Mouse (Mus musculus) olfactory bulb, adult 2 months (tissue): ENCODE measurements around the gene Cntnap2. TPM values are rescaled to one million over a fixed set of nuclear protein-coding genes. Genes with fewer than 3 reads are reported as not detected.
"Not testable (repeated sequence)": the region's sequence is repeated elsewhere in the genome, so short reads cannot be mapped to it uniquely, and the experiment has no call there.

Experiments used
- H3K27ac ChIP-seq: fragments of 200-500 bp; 2 replicates; pipeline ENCODE4 v1.5.1; 2012; ENCODE audit warnings: low read depth, low read length; ENCODE audit not compliant: insufficient read depth
- H3K4me1 ChIP-seq: fragments of 200-500 bp; 2 replicates; pipeline ENCODE4 v1.6.1; 2012; ENCODE audit warnings: low read length; ENCODE audit not compliant: control insufficient read depth, insufficient read depth
- H3K4me3 ChIP-seq: fragments of 200-500 bp; 2 replicates; pipeline ENCODE4 v1.5.1; 2012; ENCODE audit warnings: mild to moderate bottlenecking, low read depth, low read length, moderate library complexity; ENCODE audit not compliant: insufficient read depth
- CTCF ChIP-seq: fragments of 200-500 bp; IDR thresholded peaks from 2 replicates; pipeline ENCODE4 v1.5.1; 2012; ENCODE audit warnings: low read depth, mild to moderate bottlenecking, low read length, moderate library complexity; ENCODE audit not compliant: insufficient read depth
- POLR2A ChIP-seq: fragments of 200-500 bp; IDR thresholded peaks from 2 replicates; pipeline ENCODE4 v1.6.1; 2012; ENCODE audit warnings: mild to moderate bottlenecking, low read depth, low read length, moderate library complexity; ENCODE audit not compliant: insufficient read depth
- WGBS: fragments of 180-500 bp; shearing (Covaris S2); methylation state at CpG from one replicate; pipeline ENCODE4 v1.1.7; 2018; 5-methylcytosine and 5-hydroxymethylcytosine counted together
- polyA plus RNA-seq: library from polyadenylated mRNA; stranded (reverse); fragments of >200 nt; gene quantifications from 2 replicates; pipeline ENCODE4 v1.2.4, GENCODE M21; 2012; ENCODE audit warnings: low replicate concordance; ENCODE audit not compliant: missing spikeins, insufficient read depth, insufficient read length

Gene Cntnap2
- polyA plus RNA-seq, 1 experiment = not detected

DNA sequence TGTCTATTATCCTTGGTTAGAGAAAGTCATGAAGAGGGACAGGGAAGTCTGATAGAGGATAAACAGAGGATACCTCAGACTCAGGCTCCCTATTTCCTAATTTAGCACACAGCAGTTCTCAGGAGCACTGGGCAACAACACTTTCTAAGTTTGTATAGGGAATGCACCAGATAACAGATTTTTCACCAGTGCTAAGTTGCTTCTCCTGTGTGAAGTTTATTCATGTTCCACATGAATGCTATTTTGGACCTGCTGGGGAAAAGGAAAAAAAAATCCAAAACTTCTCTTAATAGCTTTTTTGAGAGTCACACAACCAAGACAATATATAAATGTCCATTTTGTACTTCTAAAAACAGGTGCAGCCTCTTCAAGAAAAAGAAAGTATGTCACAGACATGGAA lies 1361.2 kb downstream of the Cntnap2 start:
- Histone ChIP-seq H3K4me3 (no peak overlapping the region), H3K27ac (no peak overlapping the region), H3K4me1 (no peaks in the 10 kb centered on the region)
- TF ChIP-seq POLR2A (no peak), CTCF (no peak)

- no peak for TF ChIP-seq CTCF
- TF ChIP-seq POLR2A = no peak
- Histone ChIP-seq H3K27ac (no peak overlapping the region), H3K4me3 (no peak overlapping the region), H3K4me1 (no peaks in the 10 kb centered on the region)
- 55% methylated on average over 5 of the region's 5 CpGs for WGBS
Measured at GRCm38 (mm10) chr6:46428231-46428630, 1369.1 kb downstream of the Cntnap2 start.

DNA sequence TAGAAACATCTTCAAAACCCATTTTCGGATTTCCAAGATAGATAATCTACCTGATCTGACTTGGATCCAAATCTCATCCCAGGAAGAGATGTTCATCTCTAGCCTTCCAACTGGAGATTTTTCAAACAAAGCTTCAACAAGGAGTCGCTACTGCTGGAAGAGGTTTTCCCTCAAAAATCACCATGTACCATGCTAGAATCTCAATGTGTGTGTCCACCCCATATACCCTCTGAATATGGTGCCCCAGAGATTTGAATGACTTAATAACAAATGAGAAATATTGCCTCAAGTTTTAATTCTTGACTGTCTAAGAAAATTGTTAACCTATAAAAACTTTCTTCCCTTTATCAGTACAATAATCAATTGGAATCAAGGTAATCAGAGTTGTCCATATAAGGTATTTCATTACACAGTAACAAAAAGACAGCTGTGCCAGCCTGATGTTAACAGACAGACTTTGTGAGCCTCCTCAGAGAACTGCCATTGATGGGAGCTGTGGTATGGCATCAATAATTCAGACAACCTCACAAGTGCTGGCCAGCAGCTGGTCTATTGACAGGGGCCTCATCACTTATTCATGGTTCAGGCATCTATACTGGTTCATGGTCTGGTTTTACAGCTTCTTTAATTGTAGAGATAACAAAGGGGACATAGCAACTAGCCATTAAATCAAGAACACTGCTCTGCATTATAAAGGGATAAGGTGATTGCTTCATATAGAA lies 1391.9 kb downstream of the Cntnap2 start:
- H3K4me3 ChIP-seq = no peak overlapping the region
- no peaks in the 10 kb centered on the region for H3K4me1 ChIP-seq
- H3K27ac ChIP-seq = no peak overlapping the region
- TF ChIP-seq CTCF = no peak
- TF ChIP-seq POLR2A = no peak
- WGBS = 91% methylated on average over 2 of the region's 2 CpGs

DNA sequence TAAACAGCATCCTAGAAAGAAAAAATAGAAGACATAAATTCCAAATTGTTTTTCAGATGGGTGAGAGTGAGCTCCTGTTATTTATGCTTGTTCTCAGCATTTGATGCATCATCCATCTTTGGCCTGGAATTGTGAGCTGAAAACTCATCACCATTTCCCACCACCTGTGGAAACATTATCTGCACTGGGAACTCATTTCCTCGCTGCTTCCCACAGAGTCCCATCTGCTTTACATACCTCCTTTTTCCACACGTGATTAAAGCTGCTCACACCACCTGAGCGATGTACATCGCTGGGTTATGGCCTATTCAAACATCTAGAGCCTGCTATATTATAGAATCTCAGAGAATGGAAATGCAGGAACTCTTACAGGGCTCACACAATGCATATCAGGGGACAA lies 1413.5 kb downstream of the Cntnap2 start:
- Histone ChIP-seq H3K4me1 (no peaks in the 10 kb centered on the region), H3K4me3 (no peak overlapping the region), H3K27ac (no peak overlapping the region)
- TF ChIP-seq CTCF (no peak), POLR2A (no peak)
- WGBS = 79% methylated on average over 4 of the region's 4 CpGs

DNA sequence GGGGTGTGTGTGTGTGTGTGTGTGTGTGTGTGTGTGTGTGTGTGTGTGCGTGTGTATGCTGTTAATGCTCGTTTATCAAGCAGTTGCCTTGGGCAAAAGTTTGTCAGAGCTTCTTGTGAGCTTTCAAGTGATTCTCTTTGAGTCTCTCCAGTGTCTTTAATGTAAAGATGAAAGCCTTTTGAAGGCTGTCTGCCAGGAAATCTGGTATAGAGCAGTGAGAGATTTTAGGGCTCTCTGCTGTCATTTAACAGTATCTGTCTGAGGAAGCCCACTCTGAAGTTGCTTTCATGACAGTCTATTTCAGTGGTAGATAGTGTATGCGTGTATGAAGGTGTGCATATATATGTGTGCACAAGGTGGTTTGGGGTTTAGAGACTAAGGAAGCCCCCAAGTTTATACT lies 1425.2 kb downstream of the Cntnap2 start:
- TF ChIP-seq POLR2A = no peak
- TF ChIP-seq CTCF = no peak
- H3K27ac ChIP-seq = no peak overlapping the region
- H3K4me1 ChIP-seq = no peaks in the 10 kb centered on the region
- no peak overlapping the region for H3K4me3 ChIP-seq
- 80% methylated on average over 3 of the region's 3 CpGs for WGBS

GRCm38 (mm10) chr6:46502786-46503185 lies 1443.6 kb downstream of the Cntnap2 start:
- Histone ChIP-seq H3K27ac (no peak overlapping the region), H3K4me3 (no peak overlapping the region), H3K4me1 (no peaks in the 10 kb centered on the region)
- TF ChIP-seq POLR2A (no peak), CTCF (no peak)
- 64% methylated on average over 1 of the region's 1 CpGs for WGBS

GRCm38 (mm10) chr6:46512841-46513240 lies 1453.7 kb downstream of the Cntnap2 start:
- 97% methylated on average over 1 of the region's 1 CpGs for WGBS
- TF ChIP-seq CTCF (no peak), POLR2A (no peak)
- Histone ChIP-seq H3K4me1 (no peaks in the 10 kb centered on the region), H3K27ac (no peak overlapping the region), H3K4me3 (no peak overlapping the region)

- not testable (repeated sequence) for H3K27ac ChIP-seq, H3K4me3 ChIP-seq, H3K4me1 ChIP-seq
- 96% methylated on average over 2 of the region's 2 CpGs for WGBS
Measured at GRCm38 (mm10) chr6:46537586-46537985, 1478.4 kb downstream of the Cntnap2 start.

DNA sequence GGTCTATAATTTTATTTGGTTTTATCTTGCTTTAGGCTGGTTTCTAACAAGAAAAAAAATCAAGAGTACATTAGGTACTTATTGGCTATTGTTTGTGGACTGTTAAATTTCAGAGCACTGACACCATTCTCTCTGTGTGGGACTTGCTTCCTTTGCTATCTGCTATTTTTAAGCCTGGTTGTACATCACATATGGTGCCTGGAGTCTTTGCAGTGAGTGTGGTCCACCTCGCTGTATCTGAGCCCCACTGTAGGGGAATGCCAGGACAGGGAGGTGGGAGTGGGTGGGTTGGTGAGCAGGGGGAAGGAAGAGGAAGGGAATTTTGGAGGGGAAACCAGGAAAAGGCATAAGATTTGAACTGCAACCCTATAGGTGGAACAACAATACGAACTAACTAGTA lies 1504.3 kb downstream of the Cntnap2 start:
- Histone ChIP-seq H3K4me1 (no peaks in the 10 kb centered on the region), H3K4me3 (no peak overlapping the region), H3K27ac (no peak overlapping the region)
- WGBS = 89% methylated on average over 2 of the region's 2 CpGs
- TF ChIP-seq CTCF = no peak
- no peak for TF ChIP-seq POLR2A

- Histone ChIP-seq H3K4me3 (no peak overlapping the region), H3K27ac (no peak overlapping the region), H3K4me1 (no peaks in the 10 kb centered on the region)
- TF ChIP-seq POLR2A = no peak
- TF ChIP-seq CTCF = no peak
- WGBS = 82% methylated on average over 3 of the region's 3 CpGs
Measured at GRCm38 (mm10) chr6:46575055-46575454, 1515.9 kb downstream of the Cntnap2 start.
